ENCODE assay signal across 8 mouse cellular contexts in genomic region chr15:25796353-25796752, GRCm38 (mm10). TPM values are rescaled to one million over a fixed set of nuclear protein-coding genes. Genes with fewer than 3 reads are reported as not detected.
DNase-seq lines count a peak whose midpoint lies in the region; ATAC-seq and TF ChIP-seq lines count a peak whose summit lies in the region.

No protein-coding gene starts in this region.

- peak; percentile 51 for DNase-seq in adrenal gland, postnatal 10 days
- no peak for DNase-seq in adrenal gland, postnatal 4 days (ENCODE audit: low spot score in 2 of 2)
- DNase-seq in liver, adult 2 months (ENCODE audit: extremely low read depth, low read depth, low spot score) = peak; percentile 35
- no peak for DNase-seq in liver, embryonic 11.5 days (ENCODE audit: low spot score)
- DNase-seq in retina, postnatal 1 day = peak; percentile 57
- no peak for DNase-seq in gastrocnemius, postnatal 25 days

- H3K4me1 ChIP-seq in liver, adult 2 months (ENCODE audit: control insufficient read depth, insufficient read depth, low read length) = no peaks in the 10 kb centered on the region
- H3K4me1 ChIP-seq in liver, embryonic 11.5 days (replicated peaks; ENCODE audit: control insufficient read depth, insufficient read depth, low read length) = no peaks in the 10 kb centered on the region
- no peaks in the 10 kb centered on the region for H3K4me1 ChIP-seq in cortical plate, adult 2 months (ENCODE audit: control insufficient read depth, insufficient read depth, low read length)
- H3K4me1 ChIP-seq in intestine, embryonic 16.5 days (ENCODE audit: control insufficient read depth, insufficient read depth, low read length) = no peaks in the 10 kb centered on the region

- no peak overlapping the region for H3K4me2 ChIP-seq in liver, embryonic 11.5 days
- H3K4me2 ChIP-seq in intestine, embryonic 16.5 days (ENCODE audit: low read depth, low read length) = no peak overlapping the region

- H3K9me3 ChIP-seq in liver, embryonic 11.5 days (ENCODE audit: control insufficient read depth, low read length) = no peaks in the 10 kb centered on the region
- H3K9me3 ChIP-seq in intestine, embryonic 16.5 days (ENCODE audit: control insufficient read depth, low read length) = no peaks in the 10 kb centered on the region

- peaks cover 57% of the 10 kb centered on the region for H3K36me3 ChIP-seq in liver, adult 2 months (ENCODE audit: control insufficient read depth, insufficient read depth, low read length)
- H3K36me3 ChIP-seq in liver, embryonic 11.5 days (ENCODE audit: control insufficient read depth, insufficient read depth, low read length) = peaks cover 21% of the 10 kb centered on the region; the same call in 1 of the 2 replicates
- peaks cover 25% of the 10 kb centered on the region for H3K36me3 ChIP-seq in intestine, embryonic 16.5 days (ENCODE audit: control insufficient read depth, insufficient read depth, low read length)

- H3K27me3 ChIP-seq in liver, adult 2 months (ENCODE audit: control insufficient read depth, insufficient read depth, low read length) = no peaks in the 10 kb centered on the region
- no peaks in the 10 kb centered on the region for H3K27me3 ChIP-seq in liver, embryonic 11.5 days (replicated peaks; ENCODE audit: control insufficient read depth, insufficient read depth, low read length)
- no peaks in the 10 kb centered on the region for H3K27me3 ChIP-seq in intestine, embryonic 16.5 days (replicated peaks; ENCODE audit: control insufficient read depth, insufficient read depth, low read length)

- TF ChIP-seq POLR2A in liver, adult 2 months (IDR thresholded peaks at IDR 0.05; ENCODE audit: extremely low read depth, insufficient read depth, low read length) = no peak
- no peak for TF ChIP-seq POLR2A in cortical plate, adult 2 months (IDR thresholded peaks at IDR 0.05; ENCODE audit: extremely low read depth, insufficient read depth, low read length)

- ATAC-seq in liver, embryonic 11.5 days (replicated peaks; ENCODE audit: low FRiP score) = no peak
- no peak for ATAC-seq in intestine, embryonic 16.5 days

- no peak overlapping the region for H3K4me3 ChIP-seq in liver, adult 2 months (ENCODE audit: insufficient read depth, low read depth, low read length)
- H3K4me3 ChIP-seq in liver, embryonic 11.5 days (ENCODE audit: low read depth, low read length) = no peak overlapping the region
- no peak overlapping the region for H3K4me3 ChIP-seq in cortical plate, adult 2 months (ENCODE audit: insufficient read depth, low read length)
- no peak overlapping the region for H3K4me3 ChIP-seq in intestine, embryonic 16.5 days (ENCODE audit: low read length)

- no peak overlapping the region for H3K27ac ChIP-seq in liver, adult 2 months (replicated peaks; ENCODE audit: insufficient read depth, low read depth, low read length)
- H3K27ac ChIP-seq in liver, embryonic 11.5 days (ENCODE audit: low read depth, low read length) = no peak overlapping the region
- no peak overlapping the region for H3K27ac ChIP-seq in cortical plate, adult 2 months (ENCODE audit: insufficient read depth, low read length)
- H3K27ac ChIP-seq in intestine, embryonic 16.5 days (ENCODE audit: low read length) = no peak overlapping the region

- WGBS in liver, adult 2 months = 74% methylated on average over 3 of the region's 3 CpGs
- 59% methylated on average over 3 of the region's 3 CpGs for whole genome bisulfite sequencing in liver, embryonic 11.5 days
- 60% methylated on average over 3 of the region's 3 CpGs for WGBS in intestine, embryonic 16.5 days

- TF ChIP-seq CTCF in liver, adult 2 months (IDR thresholded peaks at IDR 0.05; ENCODE audit: low read depth, low read length) = peak; percentile 70
- peak; percentile 64 for TF ChIP-seq CTCF in cortical plate, adult 2 months (IDR thresholded peaks at IDR 0.05; ENCODE audit: extremely low read depth, insufficient read depth, low read length)

- H3K79me2 ChIP-seq in liver, adult 2 months (ENCODE audit: control insufficient read depth, insufficient read depth, low read length) = no peaks in the 10 kb centered on the region

- no peak overlapping the region for H3K9ac ChIP-seq in liver, adult 2 months (ENCODE audit: low read depth, low read length)
- H3K9ac ChIP-seq in liver, embryonic 11.5 days (ENCODE audit: low read depth, low read length) = no peak overlapping the region
- H3K9ac ChIP-seq in intestine, embryonic 16.5 days (ENCODE audit: low read depth, low read length) = no peak overlapping the region

RNA-seq across cellular contexts. Expression of gene Retreg1, which starts 46.6 kb away (rescaled TPM):
- total RNA-seq in adrenal gland, postnatal 10 days (2021) = 10 to 100 TPM; 26.1 to 38.4 TPM
- 10 to 100 TPM; 33.5 to 40.0 TPM for total RNA-seq in adrenal gland, postnatal 4 days (2021)
- total RNA-seq in liver, adult 2 months (2014; rRNA removed) = 176 and 192 TPM in 2 replicates
- polyA plus RNA-seq in liver, adult 2 months (2012; rRNA removed) = 16.1 and 19.5 TPM in 2 replicates
- 1.2 and 1.3 TPM in 2 replicates for polyA plus RNA-seq in liver, embryonic 11.5 days (2014; fragmentation: Nextera tagmentation; extraction: Ambion mirVana)
- polyA plus RNA-seq in cortical plate, adult 2 months (2012; rRNA removed) = 24.3 TPM in 2 replicates
- polyA plus RNA-seq in intestine, embryonic 16.5 days (2015; fragmentation: Nextera tagmentation; extraction: Ambion mirVana) = 13.4 and 16.0 TPM in 2 replicates
- 100 to 1,000 TPM in 1 of 2 experiments, 10 to 100 TPM in 1; 77.9 to 145 TPM for total RNA-seq in gastrocnemius, postnatal 25 days (2021)

Comparison
In these comparisons a context has a peak if more than half of its experiments do, and no peak if none do; other contexts are left out.
1. DNase-seq: peak in adrenal gland, postnatal 10 days (single experiment), liver, adult 2 months (single experiment) and retina, postnatal 1 day (single experiment); none in adrenal gland, postnatal 4 days (0 of 2), liver, embryonic 11.5 days (single experiment) and gastrocnemius, postnatal 25 days (single experiment).